Mouse (Mus musculus) heart, embryonic 12.5 days (tissue): ENCODE measurements around the gene Slfn14. TPM values are rescaled to one million over a fixed set of nuclear protein-coding genes. Genes with fewer than 3 reads are reported as not detected.
"Not testable (repeated sequence)": the region's sequence is repeated elsewhere in the genome, so short reads cannot be mapped to it uniquely, and the experiment has no call there.

Experiments used
- ATAC-seq: fragments of 200-750 bp; cut with Nextera tagmentation; 2 replicates; pipeline ENCODE4 v1.8.0; 2017; ENCODE audit warnings: moderate TSS enrichment, moderate library complexity; ENCODE audit not compliant: insufficient number of reproducible peaks, low FRiP score
- H3K27ac ChIP-seq: fragments of 300-500 bp; sonication (generic); 2 replicates; pipeline ENCODE4 v1.5.1; 2016; ENCODE audit warnings: mild to moderate bottlenecking, moderate library complexity; ENCODE audit not compliant: poor library complexity, severe bottlenecking
- H3K27me3 ChIP-seq: fragments of 300-500 bp; sonication (generic); replicated peaks from 2 replicates; pipeline ENCODE4 v1.6.1; 2016; ENCODE audit warnings: mild to moderate bottlenecking, moderate library complexity
- H3K36me3 ChIP-seq: fragments of 300-500 bp; sonication (generic); 2 replicates; pipeline ENCODE4 v1.6.1; 2016; ENCODE audit warnings: mild to moderate bottlenecking, moderate library complexity
- H3K4me1 ChIP-seq: fragments of 300-500 bp; sonication (generic); replicated peaks from 2 replicates; pipeline ENCODE4 v1.6.1; 2016; ENCODE audit warnings: mild to moderate bottlenecking
- H3K4me2 ChIP-seq: fragments of 300-500 bp; sonication (generic); 2 replicates; pipeline ENCODE4 v1.6.1; 2016; ENCODE audit warnings: mild to moderate bottlenecking, moderate library complexity
- H3K4me3 ChIP-seq: fragments of 300-500 bp; sonication (generic); 2 replicates; pipeline ENCODE4 v1.5.1; 2016; ENCODE audit warnings: mild to moderate bottlenecking
- H3K9ac ChIP-seq: fragments of 300-500 bp; sonication (generic); 2 replicates; pipeline ENCODE4 v1.6.1; 2016; ENCODE audit warnings: mild to moderate bottlenecking, moderate library complexity
- H3K9me3 ChIP-seq: fragments of 300-500 bp; sonication (generic); replicated peaks from 2 replicates; pipeline ENCODE4 v1.6.1; 2016; ENCODE audit warnings: mild to moderate bottlenecking, moderate library complexity
- WGBS: fragments of 180-500 bp; shearing (Covaris S2); methylation state at CpG from one replicate; pipeline ENCODE4 v1.1.7; 2016; 5-methylcytosine and 5-hydroxymethylcytosine counted together
- polyA plus RNA-seq: library from polyadenylated mRNA; unstranded; fragments of >200 nt; fragmentation: Nextera tagmentation; extraction: Ambion mirVana; gene quantifications from 2 replicates; pipeline ENCODE4 v1.2.1, GENCODE M21; 2016

Gene Slfn14
- polyA plus RNA-seq, 1 experiment from 2014 or later, result 3.4 TPM

- H3K9me3 ChIP-seq, result no peaks in the 10 kb centered on the region
- H3K27ac ChIP-seq, result no peak overlapping the region
- no peaks in the 10 kb centered on the region for H3K4me1 ChIP-seq
- no peak overlapping the region for H3K4me2 ChIP-seq
- 71% methylated on average over 2 of the region's 2 CpGs for WGBS
- no peak for ATAC-seq
- no peaks in the 10 kb centered on the region for H3K36me3 ChIP-seq
- H3K27me3 ChIP-seq, result no peaks in the 10 kb centered on the region
- no peak overlapping the region for H3K4me3 ChIP-seq
- H3K9ac ChIP-seq, result no peak overlapping the region
Observed at GRCm38 (mm10) chr11:83238389-83238788, 48.1 kb downstream of the Slfn14 start.

GRCm38 (mm10) chr11:83237390-83237789 lies 49.1 kb downstream of the Slfn14 start:
- not testable (repeated sequence) for H3K36me3 ChIP-seq, H3K27ac ChIP-seq, H3K4me2 ChIP-seq, H3K9me3 ChIP-seq, H3K9ac ChIP-seq, ATAC-seq, H3K27me3 ChIP-seq, H3K4me1 ChIP-seq, H3K4me3 ChIP-seq
- 80% methylated on average over 9 of the region's 9 CpGs for WGBS

- 44% methylated on average over 5 of the region's 5 CpGs for WGBS
- H3K9ac ChIP-seq, H3K9me3 ChIP-seq, H3K4me1 ChIP-seq, H3K36me3 ChIP-seq, H3K27me3 ChIP-seq, H3K4me2 ChIP-seq, ATAC-seq, H3K4me3 ChIP-seq, H3K27ac ChIP-seq: not testable (repeated sequence)
Observed at GRCm38 (mm10) chr11:83233621-83234020, 52.9 kb downstream of the Slfn14 start.

- Histone ChIP-seq H3K4me3 (no peak overlapping the region), H3K9ac (no peak overlapping the region), H3K27me3 (no peaks in the 10 kb centered on the region), H3K9me3 (no peaks in the 10 kb centered on the region), H3K4me2 (no peak overlapping the region), H3K36me3 (no peaks in the 10 kb centered on the region), H3K27ac (no peak overlapping the region), H3K4me1 (no peaks in the 10 kb centered on the region)
- ATAC-seq, result no peak
- WGBS, result 69% methylated on average over 3 of the region's 3 CpGs
Observed at GRCm38 (mm10) chr11:83230966-83231365, 55.6 kb downstream of the Slfn14 start.

GRCm38 (mm10) chr11:83227926-83228723 lies 58.4 kb downstream of the Slfn14 start:
- H3K27ac ChIP-seq, result no peak overlapping the region
- H3K9me3 ChIP-seq, result no peaks in the 10 kb centered on the region
- H3K9ac ChIP-seq, result no peak overlapping the region
- H3K4me3 ChIP-seq, result no peak overlapping the region
- H3K36me3 ChIP-seq, result no peaks in the 10 kb centered on the region
- no peaks in the 10 kb centered on the region for H3K27me3 ChIP-seq
- 69% methylated on average over 7 of the region's 7 CpGs for WGBS
- no peak for ATAC-seq
- no peaks in the 10 kb centered on the region for H3K4me1 ChIP-seq
- H3K4me2 ChIP-seq, result no peak overlapping the region

GRCm38 (mm10) chr11:83225371-83225960 lies 61.1 kb downstream of the Slfn14 start:
- Histone ChIP-seq H3K36me3 (no peaks in the 10 kb centered on the region), H3K4me3 (no peak overlapping the region), H3K9ac (no peak overlapping the region), H3K4me1 (no peaks in the 10 kb centered on the region), H3K27me3 (no peaks in the 10 kb centered on the region), H3K27ac (no peak overlapping the region), H3K9me3 (no peaks in the 10 kb centered on the region), H3K4me2 (no peak overlapping the region)
- WGBS, result 81% methylated on average over 9 of the region's 9 CpGs
- no peak for ATAC-seq

Other genes with a start within 250 kb of the Slfn14 start
- 2.6 and 3.4 TPM in 2 replicates for gene Slfn2, start 221.6 kb downstream of the Slfn14 start, polyA plus RNA-seq
- not detected in 2 replicates for gene Slfn1, start 169.9 kb downstream of the Slfn14 start, polyA plus RNA-seq
- gene Slfn4, start 111.5 kb downstream of the Slfn14 start, polyA plus RNA-seq, result not detected in 2 replicates
- gene Slfn3, start 95.4 kb downstream of the Slfn14 start, polyA plus RNA-seq, result 1.1 and 1.2 TPM in 2 replicates
- 53.8 and 58.7 TPM in 2 replicates for gene Ap2b1, start 12.3 kb upstream of the Slfn14 start, polyA plus RNA-seq
- gene Pex12, start 15.9 kb upstream of the Slfn14 start, polyA plus RNA-seq, result 9.9 and 10.2 TPM in 2 replicates
- gene Rasl10b, start 122.4 kb upstream of the Slfn14 start, polyA plus RNA-seq, result 13.4 and 13.6 TPM in 2 replicates
- 0.32 TPM in 1 of 2 replicates, not detected in the other for gene Gas2l2, start 142.7 kb upstream of the Slfn14 start, polyA plus RNA-seq
- 1.4 and 1.6 TPM in 2 replicates for gene 1700020L24Rik, start 151.0 kb upstream of the Slfn14 start, polyA plus RNA-seq
- gene Mmp28, start 176.3 kb upstream of the Slfn14 start, polyA plus RNA-seq, result 3.4 and 3.5 TPM in 2 replicates
- 12.1 and 12.9 TPM in 2 replicates for gene Taf15, start 186.4 kb upstream of the Slfn14 start, polyA plus RNA-seq
- gene Heatr9, start 235.4 kb upstream of the Slfn14 start, polyA plus RNA-seq, result not detected in 2 replicates
- 0.53 TPM in 1 of 2 replicates, not detected in the other for gene Ccl5, start 243.8 kb upstream of the Slfn14 start, polyA plus RNA-seq